ENCODE assay signal across 8 mouse cellular contexts in genomic region chr16:30188769-30189430, GRCm38 (mm10).
A peak's percentile ranks its signal among the peaks of the same experiment; 100 is the strongest.
DNase-seq lines count a peak whose midpoint lies in the region; ATAC-seq lines count a peak whose summit lies in the region.

No protein-coding gene starts in this region.

- H3K27ac ChIP-seq in neural tube, embryonic 15.5 days (replicated peaks), result peak overlapping the region; percentile 43; the same call in 1 of the 2 replicates

- H3K36me3 ChIP-seq in neural tube, embryonic 15.5 days, result no peaks in the 10 kb centered on the region

- peak; percentile 30; the same call in 1 of the 2 replicates for ATAC-seq in neural tube, embryonic 15.5 days (ENCODE audit: low FRiP score)

- H3K9ac ChIP-seq in neural tube, embryonic 15.5 days (replicated peaks), result no peak overlapping the region

- H3K4me2 ChIP-seq in neural tube, embryonic 15.5 days, result no peak overlapping the region

- H3K4me1 ChIP-seq in neural tube, embryonic 15.5 days, result peaks cover 47% of the 10 kb centered on the region

- no peak for DNase-seq in neural tube, embryonic 10.5 days (ENCODE audit: extremely low spot score, low spot score)
- peak; percentile 62 for DNase-seq in cerebellum, adult 11 months
- peak; percentile 43 to 46 for DNase-seq in gastrocnemius, adult 8-10 months (ENCODE audit: low spot score in 2 of 2)
- DNase-seq in kidney, postnatal 10 days, result peak; percentile 87
- peak; percentile 83 for DNase-seq in lung, postnatal 14 days
- no peak for DNase-seq in yolk sac, embryonic 10.5 days (ENCODE audit: low spot score)
- DNase-seq in natural killer cell, adult 2 months (ENCODE audit: low spot score in 2 of 2), result no peak

- 55% methylated on average over 8 of the region's 8 CpGs for WGBS in neural tube, embryonic 15.5 days

- H3K9me3 ChIP-seq in neural tube, embryonic 15.5 days (replicated peaks), result no peaks in the 10 kb centered on the region

- no peak overlapping the region for H3K4me3 ChIP-seq in neural tube, embryonic 15.5 days (replicated peaks)

- H3K27me3 ChIP-seq in neural tube, embryonic 15.5 days (replicated peaks), result peaks cover 32% of the 10 kb centered on the region; the same call in 1 of the 2 replicates

Comparison
In these comparisons a context has a peak if more than half of its experiments do, and no peak if none do; other contexts are left out.
1. DNase-seq: peak in cerebellum, adult 11 months (single experiment), gastrocnemius, adult 8-10 months (2 of 2), kidney, postnatal 10 days (single experiment) and lung, postnatal 14 days (single experiment); none in neural tube, embryonic 10.5 days (single experiment), yolk sac, embryonic 10.5 days (single experiment) and natural killer cell, adult 2 months (0 of 2).